Mouse (Mus musculus): ENCODE data around the gene Jak1. TPM values are rescaled to one million over a fixed set of nuclear protein-coding genes. Genes with fewer than 3 reads are reported as not detected.

The Jak1 gene
- polyA plus RNA-seq (2015; fragmentation: Nextera tagmentation; extraction: Ambion mirVana) = 44.3 and 66.5 TPM in 2 replicates

DNA sequence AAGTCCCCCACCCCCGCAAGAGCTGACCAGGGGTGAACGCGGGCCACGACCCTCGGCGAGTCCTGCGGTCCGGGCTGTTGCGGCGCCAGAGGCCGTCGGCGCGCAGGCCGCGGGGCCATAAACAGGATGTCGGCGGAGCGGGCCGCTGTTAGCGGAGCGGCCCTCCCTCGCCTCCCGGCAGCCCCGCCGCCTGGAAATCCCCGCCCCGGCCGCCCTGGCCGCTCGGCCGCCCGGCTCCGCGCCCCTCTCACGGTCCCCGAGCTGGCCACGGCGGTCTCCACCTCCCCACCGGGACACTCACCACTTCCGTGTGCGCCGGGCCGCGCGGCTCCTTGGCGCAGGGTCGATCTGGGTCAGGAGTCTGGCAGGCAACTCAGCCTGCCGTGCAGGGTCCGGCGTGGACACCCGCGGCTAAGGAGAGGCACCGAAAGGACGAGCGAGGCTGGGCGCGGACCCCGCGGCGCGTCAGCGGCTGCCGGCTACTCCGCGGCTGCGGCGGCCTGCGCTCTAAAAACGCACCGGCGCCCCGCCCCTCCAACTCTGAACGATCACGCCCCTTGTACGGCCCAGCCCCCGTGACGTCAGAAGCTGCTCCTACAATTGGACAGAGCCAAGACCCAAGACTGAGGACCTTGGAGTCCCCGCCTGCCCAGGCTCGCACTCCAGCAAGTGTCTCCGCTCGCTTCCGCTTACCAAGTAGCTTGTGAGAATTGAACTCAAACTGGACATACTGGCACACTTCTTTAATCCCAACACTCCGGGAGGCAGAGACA, at the start of gene Jak1:
Jak1 (minus strand) TSS at position 542 of the 773 bp plus-strand sequence.

Other genes with a start within 250 kb of the Jak1 start
- gene Gm10577, start 244.6 kb downstream of the Jak1 start, polyA plus RNA-seq (2015; fragmentation: Nextera tagmentation; extraction: Ambion mirVana) = not detected in 2 replicates
- gene Raver2, start 196.3 kb downstream of the Jak1 start, polyA plus RNA-seq (2015; fragmentation: Nextera tagmentation; extraction: Ambion mirVana) = 1.5 and 2.7 TPM in 2 replicates
- 2.3 and 3.2 TPM in 2 replicates for gene Ak4, start 154.0 kb upstream of the Jak1 start, polyA plus RNA-seq (2015; fragmentation: Nextera tagmentation; extraction: Ambion mirVana)
- 3.1 and 7.8 TPM in 2 replicates for gene Dnajc6, start 231.4 kb upstream of the Jak1 start, polyA plus RNA-seq (2015; fragmentation: Nextera tagmentation; extraction: Ambion mirVana)